Mouse (Mus musculus) small intestine, adult 2 months (tissue): ENCODE data around the gene Pmm1.

Source experiments
- CTCF ChIP-seq: fragments of 200-500 bp; IDR thresholded peaks from 2 replicates; pipeline ENCODE4 v1.5.1; 2012; ENCODE audit warnings: low read depth, mild to moderate bottlenecking, control low read depth, inconsistent platforms, low read length, moderate library complexity, mixed read lengths; ENCODE audit not compliant: insufficient replicate concordance, insufficient read length; ENCODE audit errors: extremely low read depth
- POLR2A ChIP-seq: fragments of 200-500 bp; IDR thresholded peaks from 2 replicates; pipeline ENCODE4 v1.6.1; 2012; ENCODE audit warnings: low read depth, mild to moderate bottlenecking, control low read depth, inconsistent platforms, low read length, moderate library complexity

DNA sequence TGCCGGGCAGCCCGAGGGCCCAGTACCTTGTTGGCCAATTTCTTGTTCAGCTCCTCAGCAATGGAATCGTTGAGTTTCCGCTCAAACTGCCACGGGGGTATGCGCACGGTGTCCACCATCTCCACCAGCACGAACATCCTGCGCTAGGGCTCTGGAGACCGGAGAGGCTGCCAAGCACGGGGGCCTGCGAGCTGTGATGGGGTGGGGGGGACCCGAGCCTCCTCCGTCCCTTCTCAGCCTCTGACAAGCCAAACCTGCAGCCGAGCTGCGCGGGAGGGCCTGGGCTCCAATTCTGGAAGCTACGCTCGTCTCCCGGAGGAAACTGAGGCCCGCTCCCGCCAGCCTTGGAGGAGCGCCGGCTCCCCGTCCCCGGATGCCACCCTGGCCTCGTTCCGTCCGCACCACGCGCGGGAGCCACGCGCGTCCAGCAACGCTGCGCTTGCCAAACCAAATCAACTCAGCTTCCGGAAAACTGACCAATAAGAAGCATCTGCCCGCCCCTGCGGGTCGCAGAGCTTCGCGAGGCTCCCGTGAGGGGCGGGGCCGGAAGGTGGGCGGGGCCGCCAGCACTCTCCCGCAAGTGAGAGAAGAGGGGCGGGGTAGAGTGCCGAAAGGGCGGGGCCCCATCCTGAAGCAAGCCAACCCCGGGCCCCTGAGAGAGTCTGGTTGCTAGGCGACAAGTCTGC is 34.8 kb downstream of the Pmm1 start, which contains the start of gene Polr3h:
- no peak for TF ChIP-seq CTCF
- peak; percentile 49; the same call in 1 of the 2 replicates for TF ChIP-seq POLR2A
